Mouse (Mus musculus) thymus, adult 2 months (tissue): ENCODE data around the gene Itpkb. TPM values are rescaled to one million over a fixed set of nuclear protein-coding genes. Genes with fewer than 3 reads are reported as not detected.

ENCODE experiments used
- DNase-seq: peaks from one replicate; pipeline ENCODE4 v3.0.0; 2021
- H3K27ac ChIP-seq: fragments of 200-500 bp; 2 replicates; pipeline ENCODE4 v1.5.1; 2012; ENCODE audit warnings: low read length, control low read depth; ENCODE audit not compliant: control insufficient read depth, insufficient read depth
- H3K27me3 ChIP-seq: fragments of 200-500 bp; 2 replicates; pipeline ENCODE4 v1.6.1; 2012; ENCODE audit warnings: mild to moderate bottlenecking, low read length, moderate library complexity, mixed read lengths; ENCODE audit not compliant: control insufficient read depth, insufficient read depth
- H3K36me3 ChIP-seq: fragments of 200-500 bp; 2 replicates; pipeline ENCODE4 v1.6.1; 2012; ENCODE audit warnings: mild to moderate bottlenecking, low read length, moderate library complexity; ENCODE audit not compliant: control insufficient read depth, insufficient read depth
- H3K4me1 ChIP-seq: fragments of 200-500 bp; replicated peaks from 2 replicates; pipeline ENCODE4 v1.6.1; 2012; ENCODE audit warnings: low read length; ENCODE audit not compliant: control insufficient read depth, insufficient read depth
- H3K4me3 ChIP-seq: fragments of 200-500 bp; 2 replicates; pipeline ENCODE4 v1.5.1; 2012; ENCODE audit warnings: mild to moderate bottlenecking, low read length, control low read depth, moderate library complexity; ENCODE audit not compliant: control insufficient read depth, insufficient read depth
- CTCF ChIP-seq: fragments of 200-500 bp; IDR thresholded peaks from 2 replicates; pipeline ENCODE4 v1.5.1; 2012; ENCODE audit warnings: mild to moderate bottlenecking, control low read depth, low read length, moderate library complexity, borderline replicate concordance; ENCODE audit not compliant: control insufficient read depth, poor library complexity, insufficient read depth; ENCODE audit errors: extremely low read depth
- POLR2A ChIP-seq: fragments of 200-500 bp; IDR thresholded peaks from 2 replicates; pipeline ENCODE4 v1.6.1; 2012; ENCODE audit warnings: mild to moderate bottlenecking, low read length, control low read depth, moderate library complexity; ENCODE audit not compliant: control insufficient read depth, poor library complexity, insufficient read depth; ENCODE audit errors: extremely low read depth
- WGBS: fragments of 180-500 bp; shearing (Covaris S2); methylation state at CpG from one replicate; pipeline ENCODE4 v1.1.7; 2018; 5-methylcytosine and 5-hydroxymethylcytosine counted together
- polyA plus RNA-seq: library from polyadenylated mRNA; depleted of rRNA; stranded (reverse); fragments of >200 nt; gene quantifications from 2 replicates; pipeline ENCODE4 v1.2.3, GENCODE M21; 2012

Itpkb gene
- polyA plus RNA-seq, 1 experiment, result 69.0 TPM

DNA sequence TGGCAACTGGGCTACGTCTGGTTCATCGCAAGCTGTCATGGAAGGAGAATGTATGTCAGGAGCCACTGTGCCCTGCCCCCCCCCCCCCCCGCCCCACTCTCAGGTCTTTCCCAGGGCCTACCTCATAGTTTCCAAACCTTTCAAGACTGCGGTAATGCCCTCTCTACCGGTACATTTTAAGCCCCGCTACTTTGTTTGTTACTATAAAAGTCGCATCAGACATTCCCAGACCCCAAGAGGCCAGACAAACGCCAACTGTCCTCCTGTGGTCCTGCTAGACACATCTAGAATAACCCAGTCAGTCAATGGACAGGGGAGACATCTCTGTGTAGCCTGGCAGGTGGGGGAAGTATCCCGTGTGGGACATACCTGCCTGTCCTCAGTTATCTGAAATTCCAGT is 28.2 kb downstream of the Itpkb start:
- no peak for DNase-seq
- 94% methylated on average over 9 of the region's 9 CpGs for WGBS
- no peaks in the 10 kb centered on the region for H3K36me3 ChIP-seq
- H3K27me3 ChIP-seq, result no peaks in the 10 kb centered on the region
- H3K4me3 ChIP-seq, result no peak overlapping the region
- TF ChIP-seq CTCF (no peak), POLR2A (no peak)
- H3K27ac ChIP-seq, result peak overlapping the region; percentile 79
- peaks cover 76% of the 10 kb centered on the region for H3K4me1 ChIP-seq

- DNase-seq, result peak; percentile 56
- no peak for TF ChIP-seq POLR2A
- no peak for TF ChIP-seq CTCF
- Histone ChIP-seq H3K27me3 (no peaks in the 10 kb centered on the region), H3K4me1 (peaks cover 73% of the 10 kb centered on the region), H3K36me3 (no peaks in the 10 kb centered on the region), H3K27ac (peak overlapping the region; percentile 79), H3K4me3 (no peak overlapping the region)
- WGBS, result 39% methylated on average over 5 of the region's 5 CpGs
Measured at GRCm38 (mm10) chr1:180359311-180359710, 29.0 kb downstream of the Itpkb start.

- Histone ChIP-seq H3K27ac (no peak overlapping the region), H3K4me3 (no peak overlapping the region), H3K4me1 (peaks cover 61% of the 10 kb centered on the region), H3K27me3 (no peaks in the 10 kb centered on the region), H3K36me3 (no peaks in the 10 kb centered on the region)
- TF ChIP-seq CTCF (no peak), POLR2A (no peak)
- 97% methylated on average over 4 of the region's 4 CpGs for WGBS
- DNase-seq, result no peak
Measured at GRCm38 (mm10) chr1:180362176-180362575, 31.9 kb downstream of the Itpkb start.

DNA sequence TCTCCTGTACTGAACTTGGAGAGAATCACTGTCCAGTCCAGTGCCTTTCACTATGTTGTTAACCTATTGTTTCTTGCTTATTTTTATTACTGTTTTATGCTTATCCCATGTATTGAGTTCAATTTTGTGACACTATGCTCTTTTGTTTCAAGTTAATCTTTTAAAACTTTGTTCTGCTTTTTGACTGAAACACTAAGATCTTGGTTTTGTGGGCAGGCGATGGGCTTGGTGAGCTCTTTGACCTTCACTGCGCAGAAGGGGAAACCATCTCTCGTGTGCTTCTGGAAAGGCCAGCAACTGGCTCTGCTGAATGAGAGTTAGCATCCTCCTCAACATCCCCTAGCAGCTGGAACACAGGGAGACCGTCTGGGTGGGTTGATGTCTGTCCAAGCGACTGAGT is 32.6 kb downstream of the Itpkb start:
- no peak for TF ChIP-seq POLR2A
- TF ChIP-seq CTCF, result no peak
- Histone ChIP-seq H3K27me3 (no peaks in the 10 kb centered on the region), H3K4me1 (peaks cover 61% of the 10 kb centered on the region), H3K36me3 (no peaks in the 10 kb centered on the region), H3K4me3 (no peak overlapping the region), H3K27ac (no peak overlapping the region)
- DNase-seq, result no peak
- 38% methylated on average over 5 of the region's 5 CpGs for WGBS

DNA sequence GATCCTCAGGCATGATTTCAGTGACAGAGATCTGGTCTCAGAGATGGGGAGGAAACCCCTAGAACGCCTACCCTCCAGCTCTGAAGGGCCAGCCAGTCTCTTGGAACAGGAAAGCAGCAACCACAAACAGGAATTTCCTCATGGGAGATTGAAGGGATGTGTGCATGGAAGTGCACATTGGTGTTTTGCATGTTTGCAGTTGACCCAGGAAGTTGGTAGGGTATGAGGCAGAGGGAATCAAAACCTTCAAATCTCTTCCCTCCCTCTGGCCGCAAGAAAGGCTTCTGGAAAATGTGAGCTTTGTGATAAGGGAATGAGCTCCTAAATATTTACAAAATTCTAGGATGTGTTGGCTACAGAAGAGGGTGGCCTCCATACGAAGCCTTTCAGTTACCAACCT is 33.0 kb downstream of the Itpkb start:
- Histone ChIP-seq H3K4me1 (peaks cover 61% of the 10 kb centered on the region), H3K4me3 (no peak overlapping the region), H3K27me3 (no peaks in the 10 kb centered on the region), H3K36me3 (no peaks in the 10 kb centered on the region), H3K27ac (no peak overlapping the region)
- WGBS, result 87% methylated on average over 3 of the region's 3 CpGs
- TF ChIP-seq CTCF (no peak), POLR2A (no peak)
- DNase-seq, result no peak

DNA sequence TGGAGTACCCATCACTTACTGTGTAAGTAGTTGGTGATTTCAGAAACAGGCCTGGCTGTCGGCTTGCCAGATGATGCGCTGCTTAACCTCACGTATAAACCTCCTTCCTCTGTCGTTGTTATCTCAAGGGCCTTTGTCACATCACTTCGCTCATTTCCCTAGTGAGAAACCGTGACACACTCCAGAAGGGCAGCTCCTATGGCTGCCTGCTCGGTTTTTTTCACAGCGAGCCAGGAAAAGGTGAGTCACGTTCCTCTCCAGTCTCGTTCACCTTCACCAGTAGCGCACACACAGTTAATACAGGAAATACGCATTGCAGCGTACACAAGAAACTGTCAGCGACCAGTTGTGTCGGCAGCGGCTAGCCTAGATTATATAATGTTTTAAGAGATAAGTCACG is 33.7 kb downstream of the Itpkb start:
- H3K27ac ChIP-seq, result peak overlapping the region; percentile 16; the same call in 1 of the 2 replicates
- DNase-seq, result no peak
- peaks cover 61% of the 10 kb centered on the region for H3K4me1 ChIP-seq
- H3K4me3 ChIP-seq, result no peak overlapping the region
- H3K36me3 ChIP-seq, result no peaks in the 10 kb centered on the region
- H3K27me3 ChIP-seq, result no peaks in the 10 kb centered on the region
- WGBS, result 61% methylated on average over 17 of the region's 17 CpGs
- no peak for TF ChIP-seq CTCF
- TF ChIP-seq POLR2A, result no peak

DNA sequence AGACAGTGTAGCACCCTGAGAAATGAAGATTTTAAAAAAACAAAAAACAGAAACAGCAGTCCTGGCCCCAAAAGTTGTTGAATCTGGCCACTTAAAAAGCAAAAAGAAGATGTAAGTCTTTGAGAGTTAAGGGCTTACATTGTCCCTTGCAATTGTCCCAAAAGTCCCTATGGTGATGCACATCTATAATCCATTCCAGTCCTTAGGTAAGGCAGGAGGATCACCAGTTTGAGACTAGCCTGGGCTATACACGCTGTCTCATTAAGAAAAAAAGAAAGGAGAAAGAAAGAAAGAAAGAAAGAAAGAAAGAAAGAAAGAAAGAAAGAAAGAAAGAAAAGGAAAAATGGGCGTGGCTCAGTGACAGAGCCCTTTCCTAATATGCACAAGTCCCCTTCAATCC is 34.4 kb downstream of the Itpkb start:
- WGBS, result 49% methylated on average over 2 of the region's 2 CpGs
- Histone ChIP-seq H3K27ac (no peak overlapping the region), H3K4me1 (peaks cover 60% of the 10 kb centered on the region)

More for the DNA sequence above, 34.4 kb downstream of the Itpkb start:
- Histone ChIP-seq H3K27me3 (no peaks in the 10 kb centered on the region), H3K36me3 (no peaks in the 10 kb centered on the region), H3K4me3 (no peak overlapping the region)
- DNase-seq, result no peak
- no peak for TF ChIP-seq POLR2A
- TF ChIP-seq CTCF, result no peak
